Mouse (Mus musculus): ENCODE measurements around the gene Cpeb3. TPM values are rescaled to one million over a fixed set of nuclear protein-coding genes. Genes with fewer than 3 reads are reported as not detected.

The Cpeb3 gene
- polyA plus RNA-seq, 1 experiment, result 3.7 TPM

- Histone ChIP-seq H3K9ac (ENCODE audit: low read depth, poor library complexity, severe bottlenecking) (no peak overlapping the region), H3K4me3 (ENCODE audit: low read depth, low read length) (no peak overlapping the region), H3K36me3 (ENCODE audit: control insufficient read depth, insufficient read depth, low read length, poor library complexity, severe bottlenecking) (no peaks in the 10 kb centered on the region), H3K27ac (ENCODE audit: insufficient read depth, low read length) (no peak overlapping the region), H3K4me1 (ENCODE audit: control insufficient read depth, insufficient read depth, low read length) (peaks cover 4% of the 10 kb centered on the region), H3K9me3 (replicated peaks; ENCODE audit: control insufficient read depth, insufficient read depth, low read length, poor library complexity, severe bottlenecking) (no peaks in the 10 kb centered on the region), H3K27me3 (ENCODE audit: control insufficient read depth, insufficient read depth, low read length, poor library complexity, severe bottlenecking) (no peaks in the 10 kb centered on the region)
- no peak for TF ChIP-seq POLR2A (IDR thresholded peaks at IDR 0.05; ENCODE audit: insufficient read depth, low read length)
- TF ChIP-seq EP300 (IDR thresholded peaks at IDR 0.05; ENCODE audit: insufficient read depth, low read depth, low read length), result no peak
- TF ChIP-seq CTCF (IDR thresholded peaks at IDR 0.05; ENCODE audit: low read depth, low read length), result no peak
Measured at GRCm38 (mm10) chr19:37016890-37017289, 191.5 kb downstream of the Cpeb3 start.

GRCm38 (mm10) chr19:37014173-37014939 is 194.0 kb downstream of the Cpeb3 start:
- no peak overlapping the region for H3K9ac ChIP-seq (ENCODE audit: low read depth, poor library complexity, severe bottlenecking)
- no peak overlapping the region for H3K4me3 ChIP-seq (ENCODE audit: low read depth, low read length)
- TF ChIP-seq CTCF (IDR thresholded peaks at IDR 0.05; ENCODE audit: low read depth, low read length) (no peak), POLR2A (IDR thresholded peaks at IDR 0.05; ENCODE audit: insufficient read depth, low read length) (no peak), EP300 (IDR thresholded peaks at IDR 0.05; ENCODE audit: insufficient read depth, low read depth, low read length) (no peak)
- no peaks in the 10 kb centered on the region for H3K27me3 ChIP-seq (ENCODE audit: control insufficient read depth, insufficient read depth, low read length, poor library complexity, severe bottlenecking)
- H3K9me3 ChIP-seq (replicated peaks; ENCODE audit: control insufficient read depth, insufficient read depth, low read length, poor library complexity, severe bottlenecking), result no peaks in the 10 kb centered on the region
- peaks cover 4% of the 10 kb centered on the region for H3K4me1 ChIP-seq (ENCODE audit: control insufficient read depth, insufficient read depth, low read length)
- peak overlapping the region; percentile 15 for H3K27ac ChIP-seq (ENCODE audit: insufficient read depth, low read length)
- peaks cover 18% of the 10 kb centered on the region for H3K36me3 ChIP-seq (ENCODE audit: control insufficient read depth, insufficient read depth, low read length, poor library complexity, severe bottlenecking)

- no peaks in the 10 kb centered on the region for H3K27me3 ChIP-seq (ENCODE audit: control insufficient read depth, insufficient read depth, low read length, poor library complexity, severe bottlenecking)
- TF ChIP-seq EP300 (IDR thresholded peaks at IDR 0.05; ENCODE audit: insufficient read depth, low read depth, low read length) (peak; percentile 77), CTCF (IDR thresholded peaks at IDR 0.05; ENCODE audit: low read depth, low read length) (no peak)
- no peaks in the 10 kb centered on the region for H3K9me3 ChIP-seq (replicated peaks; ENCODE audit: control insufficient read depth, insufficient read depth, low read length, poor library complexity, severe bottlenecking)
- peak overlapping the region; percentile 70 for H3K27ac ChIP-seq (ENCODE audit: insufficient read depth, low read length)
- H3K9ac ChIP-seq (ENCODE audit: low read depth, poor library complexity, severe bottlenecking), result no peak overlapping the region
- H3K36me3 ChIP-seq (ENCODE audit: control insufficient read depth, insufficient read depth, low read length, poor library complexity, severe bottlenecking), result peaks cover 18% of the 10 kb centered on the region
- H3K4me3 ChIP-seq (ENCODE audit: low read depth, low read length), result no peak overlapping the region
- H3K4me1 ChIP-seq (ENCODE audit: control insufficient read depth, insufficient read depth, low read length), result peaks cover 4% of the 10 kb centered on the region
Measured at GRCm38 (mm10) chr19:37013461-37013860, 194.9 kb downstream of the Cpeb3 start.

GRCm38 (mm10) chr19:37009878-37010281 is 198.5 kb downstream of the Cpeb3 start:
- Histone ChIP-seq H3K36me3 (ENCODE audit: control insufficient read depth, insufficient read depth, low read length, poor library complexity, severe bottlenecking) (peaks cover 33% of the 10 kb centered on the region), H3K9me3 (replicated peaks; ENCODE audit: control insufficient read depth, insufficient read depth, low read length, poor library complexity, severe bottlenecking) (no peaks in the 10 kb centered on the region), H3K4me1 (ENCODE audit: control insufficient read depth, insufficient read depth, low read length) (peaks cover 4% of the 10 kb centered on the region), H3K27ac (ENCODE audit: insufficient read depth, low read length) (no peak overlapping the region), H3K4me3 (ENCODE audit: low read depth, low read length) (no peak overlapping the region), H3K27me3 (ENCODE audit: control insufficient read depth, insufficient read depth, low read length, poor library complexity, severe bottlenecking) (no peaks in the 10 kb centered on the region), H3K9ac (ENCODE audit: low read depth, poor library complexity, severe bottlenecking) (no peak overlapping the region)
- TF ChIP-seq CTCF (IDR thresholded peaks at IDR 0.05; ENCODE audit: low read depth, low read length) (no peak), EP300 (IDR thresholded peaks at IDR 0.05; ENCODE audit: insufficient read depth, low read depth, low read length) (no peak), POLR2A (IDR thresholded peaks at IDR 0.05; ENCODE audit: insufficient read depth, low read length) (no peak)

- H3K9me3 ChIP-seq (replicated peaks; ENCODE audit: control insufficient read depth, insufficient read depth, low read length, poor library complexity, severe bottlenecking), result no peaks in the 10 kb centered on the region
- H3K9ac ChIP-seq (ENCODE audit: low read depth, poor library complexity, severe bottlenecking), result no peak overlapping the region
- H3K27me3 ChIP-seq (ENCODE audit: control insufficient read depth, insufficient read depth, low read length, poor library complexity, severe bottlenecking), result no peaks in the 10 kb centered on the region
- H3K36me3 ChIP-seq (ENCODE audit: control insufficient read depth, insufficient read depth, low read length, poor library complexity, severe bottlenecking), result peaks cover 50% of the 10 kb centered on the region
- H3K4me1 ChIP-seq (ENCODE audit: control insufficient read depth, insufficient read depth, low read length), result no peaks in the 10 kb centered on the region
- TF ChIP-seq POLR2A (IDR thresholded peaks at IDR 0.05; ENCODE audit: insufficient read depth, low read length) (no peak), EP300 (IDR thresholded peaks at IDR 0.05; ENCODE audit: insufficient read depth, low read depth, low read length) (no peak), CTCF (IDR thresholded peaks at IDR 0.05; ENCODE audit: low read depth, low read length) (no peak)
- no peak overlapping the region for H3K4me3 ChIP-seq (ENCODE audit: low read depth, low read length)
- H3K27ac ChIP-seq (ENCODE audit: insufficient read depth, low read length), result no peak overlapping the region
Measured at GRCm38 (mm10) chr19:37004557-37004956, 203.8 kb downstream of the Cpeb3 start.

Other genes starting within 250 kb of the Cpeb3 start
- gene March5, start 1.1 kb downstream of the Cpeb3 start, polyA plus RNA-seq (2011; ENCODE audit: insufficient read depth, insufficient read length, low read depth, missing spikeins), result 174 and 194 TPM in 2 replicates
- gene Ide, start 129.3 kb upstream of the Cpeb3 start, polyA plus RNA-seq (2011; ENCODE audit: insufficient read depth, insufficient read length, low read depth, missing spikeins), result 137 and 147 TPM in 2 replicates
- gene Kif11, start 167.8 kb upstream of the Cpeb3 start, polyA plus RNA-seq (2011; ENCODE audit: insufficient read depth, insufficient read length, low read depth, missing spikeins), result 130 and 146 TPM in 2 replicates
- gene Hhex, start 226.2 kb upstream of the Cpeb3 start, polyA plus RNA-seq (2011; ENCODE audit: insufficient read depth, insufficient read length, low read depth, missing spikeins), result 8.2 and 9.0 TPM in 2 replicates